Mouse (Mus musculus) CD8-positive naive resting alpha-beta T cell, adult 2 months (primary cell): ENCODE measurements around the gene Catsper4.

ENCODE experiments used
- DNase-seq, 2 experiments: peaks; one replicate each; pipeline ENCODE4 v3.0.0; 2022; ENCODE audit warnings: low read depth in 2 of 2, low spot score in 2 of 2

The Catsper4 gene

DNA sequence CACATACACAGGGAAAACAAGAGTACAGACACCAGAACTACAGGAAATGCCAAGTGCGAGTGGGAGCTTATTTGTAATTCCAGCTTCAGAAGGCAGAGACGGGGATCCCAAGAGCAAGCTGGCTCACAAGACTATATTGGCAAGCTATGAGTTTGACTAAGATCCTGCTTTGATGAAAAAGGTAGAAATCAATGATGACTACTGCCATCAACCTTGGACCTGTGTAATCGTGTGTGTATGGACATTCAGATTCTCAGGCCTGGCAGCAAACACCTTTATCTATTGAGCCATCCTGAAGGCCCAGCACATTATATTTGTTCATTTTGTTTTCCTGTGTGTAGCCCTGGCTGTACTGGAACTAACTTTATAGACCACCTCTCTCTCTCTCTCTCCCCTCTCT lies 43.5 kb downstream of the Catsper4 start:
- no peak for DNase-seq

DNA sequence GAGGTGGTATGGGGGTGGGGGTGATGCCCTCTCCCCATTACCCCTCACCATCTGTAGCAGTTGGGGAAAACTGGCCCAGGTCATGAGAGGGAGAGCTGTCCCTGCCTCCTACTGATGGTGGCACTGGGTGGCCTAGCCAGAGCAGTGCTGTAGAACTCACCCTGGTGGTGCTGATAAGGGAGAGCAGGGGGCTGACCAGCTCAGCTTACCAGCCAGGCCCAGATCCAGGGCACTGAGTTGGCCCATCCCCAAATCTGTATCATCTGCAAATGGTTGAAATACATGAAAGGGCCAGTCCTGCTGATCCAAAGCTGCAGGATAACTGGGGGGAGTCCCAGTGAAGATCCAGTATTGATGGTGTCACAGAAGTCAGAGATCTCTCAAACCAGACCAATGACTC lies 45.4 kb downstream of the Catsper4 start:
- no peak for DNase-seq

DNA sequence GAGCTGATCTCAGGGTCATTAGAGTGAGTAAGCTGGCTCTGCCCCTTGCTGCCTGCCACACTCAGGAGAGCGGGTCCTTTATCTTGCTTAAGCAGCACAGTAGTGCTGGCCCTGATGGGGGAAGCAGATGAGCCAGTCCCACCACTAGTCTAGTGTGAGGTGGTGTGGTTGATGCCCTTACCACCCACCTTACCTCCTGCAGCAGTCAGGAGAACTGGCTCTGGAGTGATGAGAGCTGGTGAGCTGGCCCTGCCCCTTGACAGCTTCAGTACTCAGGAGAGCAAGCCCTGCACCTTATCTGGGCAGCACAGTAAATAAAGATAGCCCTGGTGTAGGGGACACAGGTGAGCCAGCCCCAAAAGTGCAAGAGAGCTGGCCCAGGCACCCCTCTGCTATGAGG lies 46.1 kb downstream of the Catsper4 start:
- no peak for DNase-seq

DNA sequence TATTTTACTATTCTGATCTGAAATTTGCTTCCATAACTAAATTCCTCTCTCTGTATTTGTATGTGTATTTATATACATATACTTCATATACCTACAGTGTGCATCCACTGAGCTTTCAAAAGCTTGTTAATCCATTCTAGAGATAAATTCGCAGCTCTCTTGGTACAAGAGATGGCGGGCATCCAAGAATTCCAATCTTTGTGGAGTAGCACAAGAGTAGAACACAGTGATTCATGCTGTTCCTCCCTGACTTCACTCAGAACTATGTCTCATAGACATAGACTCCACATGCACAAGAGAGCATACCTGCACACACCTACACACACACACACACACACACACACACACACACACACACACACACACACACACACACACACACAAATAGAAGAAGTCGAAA lies 54.8 kb downstream of the Catsper4 start:
- no peak for DNase-seq

DNA sequence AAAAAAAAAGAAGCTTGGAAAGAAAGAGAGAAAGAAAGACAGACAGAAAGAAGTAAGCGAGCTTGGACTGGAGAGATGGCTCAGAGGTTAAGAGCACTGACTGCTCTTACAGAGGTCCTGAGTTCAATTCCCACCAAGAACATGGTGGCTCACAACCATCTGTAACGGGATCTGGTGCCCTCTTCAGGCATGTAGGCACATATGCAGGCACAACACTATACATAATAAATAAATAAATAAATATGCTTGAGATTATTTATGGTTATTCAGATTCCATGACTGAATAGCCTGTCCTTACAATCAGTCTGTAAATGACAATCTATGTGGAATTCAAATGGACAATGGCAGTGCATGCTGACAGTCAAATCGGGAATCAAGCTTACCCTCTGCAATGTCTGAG lies 60.3 kb downstream of the Catsper4 start:
- no peak for DNase-seq

DNA sequence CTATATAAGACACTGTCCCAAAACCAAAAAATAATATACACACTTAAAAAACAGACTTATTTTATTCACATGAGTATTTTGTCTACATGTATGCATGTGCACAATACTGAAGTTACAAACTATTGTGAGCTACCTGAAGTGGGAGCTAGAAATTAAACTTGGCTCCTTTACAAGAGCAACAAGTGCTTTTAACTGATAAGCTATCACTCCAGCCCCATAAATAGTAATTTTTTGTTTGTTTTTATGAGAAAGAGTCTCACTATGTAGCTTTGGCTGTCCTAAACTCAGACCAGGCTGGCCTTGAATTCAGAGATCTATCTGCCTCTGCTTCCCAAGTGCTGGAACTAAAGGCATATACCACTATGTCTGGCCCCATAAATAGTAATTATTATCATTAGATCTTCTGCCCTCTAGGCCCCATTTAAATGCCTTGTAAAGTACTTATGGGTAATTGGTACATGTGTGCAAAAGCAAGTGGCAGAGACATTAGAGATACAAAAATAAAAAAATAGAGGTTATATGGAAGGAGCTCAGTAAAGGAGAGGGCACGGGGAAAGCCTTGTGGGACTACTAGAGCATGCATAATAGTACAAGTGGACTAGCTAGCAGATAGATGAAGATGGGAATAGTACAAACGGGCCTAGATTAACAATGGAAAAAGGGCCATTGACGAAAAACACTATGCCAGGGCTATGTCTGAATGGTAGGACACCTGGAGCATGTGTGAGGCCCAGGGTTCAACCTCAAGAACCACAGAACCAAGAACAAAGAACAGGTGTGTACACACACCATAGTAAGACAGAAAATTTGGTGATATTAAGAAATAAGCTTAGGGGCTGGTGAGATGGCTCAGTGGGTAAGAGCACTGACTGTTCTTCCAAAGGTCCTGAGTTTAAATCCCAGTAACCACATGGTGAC lies 61.4 kb downstream of the Catsper4 start:
- DNase-seq = no peak

DNA sequence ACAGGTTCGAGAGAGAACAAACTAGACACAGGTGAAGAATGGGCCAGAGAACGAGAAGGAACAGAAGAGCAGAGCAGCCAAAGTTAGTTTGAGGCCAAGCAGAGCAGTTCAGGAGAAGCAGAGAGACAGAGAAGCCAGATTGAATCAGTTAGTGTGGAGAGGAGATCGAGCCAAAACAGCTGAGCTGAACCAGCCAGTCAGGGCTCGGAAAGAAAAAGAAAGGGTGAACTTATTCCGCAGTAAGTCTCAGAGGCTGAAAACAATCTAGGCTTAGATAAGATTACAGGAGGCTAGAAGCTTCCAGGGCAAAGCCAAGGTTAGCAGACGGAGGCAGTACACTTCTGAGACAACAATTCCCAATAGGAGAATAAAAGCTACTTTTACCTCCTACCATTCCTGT lies 62.2 kb downstream of the Catsper4 start:
- DNase-seq = no peak

DNA sequence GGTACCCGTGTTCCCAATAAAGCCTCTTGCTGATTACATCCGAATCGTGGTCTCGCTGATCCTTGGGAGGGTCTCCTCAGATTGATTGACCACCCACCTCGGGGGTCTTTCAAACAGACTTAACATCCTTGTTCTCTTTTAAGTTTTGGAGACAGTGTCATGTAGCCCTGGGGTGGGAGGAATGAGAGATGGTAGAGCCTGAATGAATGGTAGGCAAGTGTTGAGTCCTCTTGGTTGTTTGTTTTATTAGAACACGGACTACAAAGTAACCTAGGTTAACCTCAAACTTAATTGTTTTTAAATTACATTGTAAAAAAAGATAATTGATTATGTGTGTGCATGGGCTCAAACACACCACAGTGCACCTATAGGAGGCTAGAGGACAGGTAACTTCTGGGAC lies 62.6 kb downstream of the Catsper4 start:
- no peak for DNase-seq
